Mouse (Mus musculus): ENCODE measurements at regions not wholly inside any gene's neighbourhood (a gene's known extent, or its start where the extent isn't known, plus 50 kb on each side); places are given as distances from the start of the nearest gene placed in this dataset.

DNA sequence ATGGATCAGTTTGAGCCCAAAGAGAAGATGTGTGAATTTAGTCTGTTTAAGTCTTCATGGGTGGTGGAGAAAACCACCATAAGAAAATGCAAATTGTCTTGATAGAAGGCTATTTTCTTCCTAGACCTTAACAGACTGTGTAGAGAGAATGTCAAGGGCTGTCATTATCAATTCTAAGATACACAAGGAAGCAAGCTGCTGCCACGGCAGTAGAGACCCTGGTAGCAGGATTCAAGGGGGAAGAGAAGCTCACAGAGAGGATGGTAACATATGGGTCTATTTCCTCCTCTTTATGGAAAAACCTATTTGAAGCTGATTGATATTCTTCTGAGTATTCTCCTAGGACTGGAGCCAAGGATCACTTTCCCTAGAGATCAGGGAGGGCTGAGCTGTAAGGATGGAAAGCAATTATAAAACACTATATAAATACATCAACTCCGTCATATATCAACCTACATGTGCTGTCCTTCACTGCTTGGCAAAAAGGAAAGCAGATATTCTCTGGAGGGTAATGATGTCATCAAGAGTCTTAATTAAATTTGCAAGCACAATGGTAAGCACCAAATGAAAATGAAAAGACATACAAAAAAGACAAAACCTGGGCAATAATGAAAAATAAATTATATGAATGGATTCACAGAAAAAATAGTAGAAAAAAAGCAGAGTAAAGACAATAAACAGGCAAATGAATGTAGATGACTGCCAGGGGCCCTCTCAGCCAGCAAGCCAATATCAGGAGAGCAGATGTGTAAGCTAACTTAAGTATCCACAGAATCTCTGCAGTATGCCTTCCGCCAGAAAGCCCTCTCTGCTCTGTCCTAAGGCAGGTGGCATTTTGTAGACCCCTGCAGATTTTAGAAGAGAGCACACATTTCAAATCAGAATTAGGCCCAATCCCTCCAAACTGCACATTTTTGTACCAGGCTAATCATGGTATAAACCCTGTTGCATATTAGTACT is 69.4 kb downstream of the Npy2r start:
- no peaks in the 10 kb centered on the region for H3K36me3 ChIP-seq
- H3K9me3 ChIP-seq = no peaks in the 10 kb centered on the region
- H3K9ac ChIP-seq = no peak overlapping the region
- WGBS = 40% methylated on average over 3 of the region's 3 CpGs
- peak; percentile 91 for ATAC-seq (ENCODE audit: low FRiP score)
- H3K4me2 ChIP-seq = no peak overlapping the region
- no peaks in the 10 kb centered on the region; the same call in 1 of the 2 replicates for H3K4me1 ChIP-seq (replicated peaks)
- H3K27me3 ChIP-seq = no peaks in the 10 kb centered on the region
- no peak overlapping the region for H3K4me3 ChIP-seq
- no peak overlapping the region; the same call in 1 of the 2 replicates for H3K27ac ChIP-seq

Measured in hindbrain, embryonic 13.5 days (tissue).